Mouse (Mus musculus): ENCODE measurements at regions not wholly inside any gene's neighbourhood (a gene's known extent, or its start where the extent isn't known, plus 50 kb on each side); places are given as distances from the start of the nearest gene placed in this dataset.

GRCm38 (mm10) chr6:35458250-35458649, 81.4 kb downstream of the Mtpn start:
- no peak for TF ChIP-seq CTCF (IDR thresholded peaks at IDR 0.05; ENCODE audit: borderline replicate concordance, insufficient read depth, low read depth, low read length)
- TF ChIP-seq POLR2A (IDR thresholded peaks at IDR 0.05; ENCODE audit: borderline replicate concordance, insufficient read depth, low read length): no peak
